Mouse (Mus musculus) heart, embryonic 14.5 days (tissue): Measurements from ENCODE around the gene Scd2. TPM values are rescaled to one million over a fixed set of nuclear protein-coding genes. Genes with fewer than 3 reads are reported as not detected.
"Not testable (repeated sequence)": the region's sequence is repeated elsewhere in the genome, so short reads cannot be mapped to it uniquely, and the experiment has no call there.

Experiments used
- ATAC-seq: fragments of 200-750 bp; cut with Nextera tagmentation; 2 replicates; pipeline ENCODE4 v1.8.0; 2017; ENCODE audit warnings: low read depth, moderate TSS enrichment; ENCODE audit not compliant: insufficient number of reproducible peaks, insufficient read depth, low FRiP score
- H3K27ac ChIP-seq, 2 experiments: fragments of 200-500 bp in 1 of 2; fragments of 300-500 bp in 1 of 2; sonication (generic) in 1 of 2; replicated peaks in 1 of 2; 2 replicates each; pipeline ENCODE4 v1.5.1; 2012 to 2014; ENCODE audit warnings: low read depth in 2 of 2, low read length in 2 of 2, control low read depth in 1 of 2, mild to moderate bottlenecking in 1 of 2, mixed read lengths in 1 of 2; ENCODE audit not compliant: control insufficient read depth in 1 of 2, insufficient read depth in 1 of 2
- H3K27me3 ChIP-seq: fragments of 300-500 bp; sonication (generic); 2 replicates; pipeline ENCODE4 v1.6.1; 2014; ENCODE audit warnings: mild to moderate bottlenecking, low read length, control low read depth; ENCODE audit not compliant: control insufficient read depth, insufficient read depth
- H3K36me3 ChIP-seq: fragments of 300-500 bp; sonication (generic); 2 replicates; pipeline ENCODE4 v1.6.1; 2014; ENCODE audit warnings: mild to moderate bottlenecking, control low read depth, low read length, mixed read lengths; ENCODE audit not compliant: control insufficient read depth, insufficient read depth
- H3K4me1 ChIP-seq, 2 experiments: fragments of 200-500 bp in 1 of 2; fragments of 300-500 bp in 1 of 2; sonication (generic) in 1 of 2; 2 replicates each; pipeline ENCODE4 v1.6.1; 2012 to 2014; ENCODE audit warnings: low read length in 2 of 2, control low read depth in 1 of 2, mixed read lengths in 1 of 2; ENCODE audit not compliant: control insufficient read depth in 2 of 2, insufficient read depth in 2 of 2
- H3K4me2 ChIP-seq: fragments of 300-500 bp; sonication (generic); 2 replicates; pipeline ENCODE4 v1.6.1; 2014; ENCODE audit warnings: mild to moderate bottlenecking, low read length
- H3K4me3 ChIP-seq, 2 experiments: fragments of 200-500 bp in 1 of 2; fragments of 300-500 bp in 1 of 2; sonication (generic) in 1 of 2; 2 replicates each; pipeline ENCODE4 v1.5.1; 2012 to 2014; ENCODE audit warnings: low read length in 2 of 2, mild to moderate bottlenecking in 2 of 2, control low read depth in 1 of 2, low read depth in 1 of 2, moderate library complexity in 1 of 2; ENCODE audit not compliant: control insufficient read depth in 1 of 2, insufficient read depth in 1 of 2
- H3K9ac ChIP-seq: fragments of 300-500 bp; sonication (generic); 2 replicates; pipeline ENCODE4 v1.6.1; 2014; ENCODE audit warnings: mild to moderate bottlenecking, low read length
- H3K9me3 ChIP-seq: fragments of 300-500 bp; sonication (generic); 2 replicates; pipeline ENCODE4 v1.6.1; 2016; ENCODE audit warnings: low read length, control low read depth; ENCODE audit not compliant: control insufficient read depth
- WGBS: fragments of 180-500 bp; shearing (Covaris S2); extraction: QIAGEN DNeasy Blood & Tissue Kit; methylation state at CpG from one replicate; pipeline ENCODE4 v1.1.7; 2014; 5-methylcytosine and 5-hydroxymethylcytosine counted together
- polyA plus RNA-seq: library from polyadenylated mRNA; unstranded; fragments of >200 nt; fragmentation: Nextera tagmentation; extraction: Ambion mirVana; gene quantifications from 2 replicates; pipeline ENCODE4 v1.2.1, GENCODE M21; 2014

Gene Scd2
- polyA plus RNA-seq, 1 experiment from 2014 or later, result 139 TPM

DNA sequence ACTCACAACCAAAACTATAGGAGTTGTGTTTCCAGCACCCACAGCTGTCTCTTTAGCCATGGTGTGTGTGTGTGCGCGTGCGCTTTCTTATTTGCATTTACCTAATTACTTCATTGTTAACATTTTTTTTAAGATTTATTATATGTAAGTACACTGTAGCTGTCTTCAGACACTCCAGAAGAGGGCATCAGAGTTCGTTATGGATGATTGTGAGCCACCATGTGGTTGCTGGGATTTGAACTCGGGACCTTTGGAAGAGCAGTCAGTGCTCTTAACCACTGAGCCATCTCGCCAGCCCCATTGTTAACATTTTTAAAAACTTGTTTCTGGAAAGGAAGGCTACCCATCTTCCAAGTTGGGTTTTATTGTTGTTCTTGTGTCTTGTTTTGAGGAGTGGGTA, 42.3 kb upstream of the Scd2 start:
- not testable (repeated sequence) for H3K27me3 ChIP-seq, H3K36me3 ChIP-seq, ATAC-seq, H3K4me2 ChIP-seq, H3K9ac ChIP-seq, H3K9me3 ChIP-seq, H3K27ac ChIP-seq, H3K4me3 ChIP-seq
- 85% methylated on average over 6 of the region's 6 CpGs for WGBS
- peaks cover 18 to 22% of the 10 kb centered on the region in 2 experiments for H3K4me1 ChIP-seq

GRCm38 (mm10) chr19:44251936-44252558, 41.4 kb upstream of the Scd2 start:
- WGBS, result 69% methylated on average over 12 of the region's 12 CpGs
- no peaks in the 10 kb centered on the region for H3K27me3 ChIP-seq
- no peaks in the 10 kb centered on the region for H3K9me3 ChIP-seq

DNA sequence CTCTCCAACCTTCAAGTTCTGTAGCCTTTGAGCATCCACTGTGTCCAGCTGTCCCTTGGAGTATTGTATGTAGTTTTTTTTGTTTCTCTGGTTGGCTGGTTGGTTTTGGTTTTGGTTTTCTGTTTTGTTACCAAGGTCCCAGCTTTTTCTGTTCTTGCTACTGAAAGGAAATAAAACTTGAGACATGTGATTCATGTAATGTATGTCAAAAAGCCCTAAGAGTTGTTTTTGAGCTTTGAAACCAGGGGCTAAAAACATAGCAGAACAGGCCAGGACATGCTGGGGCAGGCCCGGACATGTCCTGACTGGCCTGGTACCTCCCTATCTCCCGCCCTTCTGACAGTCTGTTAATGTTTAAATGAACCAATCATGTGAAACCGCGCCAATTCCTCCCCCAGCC, 39.4 kb upstream of the Scd2 start:
- ATAC-seq, H3K9me3 ChIP-seq: not testable (repeated sequence)
- 92% methylated on average over 2 of the region's 4 CpGs for WGBS

More at GRCm38 (mm10) chr19:44251936-44252558, 41.4 kb upstream of the Scd2 start:
- peaks cover 13 to 14% of the 10 kb centered on the region in 2 experiments for H3K4me1 ChIP-seq
- no peak overlapping the region for H3K9ac ChIP-seq
- no peaks in the 10 kb centered on the region for H3K36me3 ChIP-seq
- no peak for ATAC-seq
- no peak overlapping the region for H3K4me2 ChIP-seq
- no peak overlapping the region for H3K27ac ChIP-seq
- no peak overlapping the region for H3K4me3 ChIP-seq

DNA sequence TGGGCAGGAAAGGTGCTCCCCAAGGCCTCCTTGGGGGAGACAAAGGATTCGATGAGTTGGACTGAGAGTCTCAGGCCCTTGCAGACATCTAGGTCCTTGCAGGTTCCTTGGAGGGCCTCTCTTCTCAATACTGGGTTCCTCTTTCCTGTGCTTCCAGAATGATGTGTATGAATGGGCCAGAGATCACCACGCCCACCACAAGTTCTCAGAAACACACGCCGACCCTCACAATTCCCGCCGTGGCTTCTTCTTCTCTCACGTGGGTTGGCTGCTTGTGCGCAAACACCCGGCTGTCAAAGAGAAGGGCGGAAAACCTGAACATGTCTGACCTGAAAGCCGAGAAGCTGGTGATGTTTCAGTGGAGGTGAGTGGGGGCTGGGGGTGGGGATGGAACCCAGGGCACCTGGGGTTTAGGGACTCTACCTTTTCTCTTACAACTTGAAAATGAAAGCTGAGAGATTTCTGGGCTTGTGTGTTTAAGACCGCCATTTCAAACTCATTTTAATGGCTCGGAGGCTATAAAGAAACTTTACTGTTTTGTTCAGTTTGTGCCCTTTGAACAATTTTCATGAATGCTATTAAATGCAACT, 36.0 kb upstream of the Scd2 start:
- H3K27ac ChIP-seq, result no peak overlapping the region
- H3K4me2 ChIP-seq, result no peak overlapping the region
- H3K4me3 ChIP-seq, result no peak overlapping the region
- H3K4me1 ChIP-seq, result peaks cover 0 to 6% of the 10 kb centered on the region in 2 experiments; a peak in 1 of 4 replicates
- ATAC-seq, result no peak
- no peaks in the 10 kb centered on the region for H3K9me3 ChIP-seq
- WGBS, result 92% methylated on average over 13 of the region's 13 CpGs
- H3K27me3 ChIP-seq, result no peaks in the 10 kb centered on the region
- H3K36me3 ChIP-seq, result no peaks in the 10 kb centered on the region
- H3K9ac ChIP-seq, result no peak overlapping the region

More for the DNA sequence above, 39.4 kb upstream of the Scd2 start:
- H3K4me1 ChIP-seq, H3K27me3 ChIP-seq, H3K4me2 ChIP-seq, H3K4me3 ChIP-seq, H3K36me3 ChIP-seq, H3K9ac ChIP-seq, H3K27ac ChIP-seq: not testable (repeated sequence)

- WGBS, result 56% methylated on average over 4 of the region's 4 CpGs
- ATAC-seq, result no peak
- no peak overlapping the region for H3K27ac ChIP-seq
These were observed 34.0 kb upstream of the Scd2 start for GRCm38 (mm10) chr19:44259484-44259883.

DNA sequence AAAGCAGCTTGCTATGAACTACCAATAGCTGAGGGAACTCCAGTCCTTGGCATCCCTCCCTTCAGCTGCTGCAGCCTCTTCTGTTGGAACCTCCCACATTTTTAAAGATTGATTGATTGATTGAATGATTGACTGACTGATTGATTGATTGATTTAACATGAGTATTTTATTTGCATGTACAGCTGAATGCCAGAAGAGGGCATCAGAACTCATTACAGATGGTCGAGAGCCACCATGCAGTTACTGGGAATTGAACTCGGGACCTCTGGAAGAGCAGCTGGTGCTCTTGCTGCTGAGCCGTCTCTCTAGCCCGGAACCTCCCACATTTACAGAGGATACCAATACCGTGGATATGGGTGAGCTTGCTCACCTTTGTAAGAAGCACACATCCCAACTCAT, 33.0 kb upstream of the Scd2 start:
- 84% methylated on average over 5 of the region's 5 CpGs for WGBS
- Histone ChIP-seq H3K9ac (no peak overlapping the region), H3K4me2 (no peak overlapping the region), H3K27ac (no peak overlapping the region), H3K9me3 (no peaks in the 10 kb centered on the region), H3K4me1 (no peaks in the 10 kb centered on the region), H3K27me3 (no peaks in the 10 kb centered on the region), H3K36me3 (no peaks in the 10 kb centered on the region), H3K4me3 (no peak overlapping the region)
- ATAC-seq, result no peak

More at GRCm38 (mm10) chr19:44259484-44259883, 34.0 kb upstream of the Scd2 start:
- no peaks in the 10 kb centered on the region for H3K27me3 ChIP-seq
- no peaks in the 10 kb centered on the region for H3K36me3 ChIP-seq
- no peak overlapping the region for H3K4me3 ChIP-seq
- H3K4me1 ChIP-seq, result peaks cover 0 to 6% of the 10 kb centered on the region in 2 experiments; a peak in 1 of 4 replicates
- no peak overlapping the region for H3K4me2 ChIP-seq
- H3K9me3 ChIP-seq, result no peaks in the 10 kb centered on the region
- no peak overlapping the region for H3K9ac ChIP-seq

- H3K4me2 ChIP-seq, result no peak overlapping the region
- WGBS, result 79% methylated on average over 7 of the region's 7 CpGs
These were observed 31.7 kb upstream of the Scd2 start for GRCm38 (mm10) chr19:44261774-44262173.

More at GRCm38 (mm10) chr19:44261774-44262173, 31.7 kb upstream of the Scd2 start:
- H3K4me3 ChIP-seq, result no peak overlapping the region
- no peaks in the 10 kb centered on the region for H3K36me3 ChIP-seq
- H3K4me1 ChIP-seq, result no peaks in the 10 kb centered on the region
- H3K9ac ChIP-seq, result no peak overlapping the region
- H3K27ac ChIP-seq, result no peak overlapping the region
- no peaks in the 10 kb centered on the region for H3K9me3 ChIP-seq
- ATAC-seq, result no peak
- H3K27me3 ChIP-seq, result no peaks in the 10 kb centered on the region
